Mouse (Mus musculus): ENCODE measurements around the gene Gm9821. TPM values are rescaled to one million over a fixed set of nuclear protein-coding genes. Genes with fewer than 3 reads are reported as not detected.

The Gm9821 gene
- total and polyA plus RNA-seq, 2 experiments from 2014 or later: 0.11 to 0.14 TPM

GRCm38 (mm10) chr2:91980830-91981229 lies 35.3 kb downstream of the Gm9821 start:
- H3K27ac ChIP-seq (ENCODE audit: low read depth, low read length): no peak overlapping the region
- no peak for TF ChIP-seq CTCF (IDR thresholded peaks at IDR 0.05)
- ATAC-seq (ENCODE audit: low FRiP score) (no peak), DNase-seq (ENCODE audit: low spot score) (no peak)
- no peak overlapping the region for H3K4me2 ChIP-seq (ENCODE audit: low read depth, low read length, poor library complexity, severe bottlenecking)
- H3K27me3 ChIP-seq (ENCODE audit: insufficient read depth, low read length): 0 out of 2 replicates have a peak, but pooled peaks cover 9% of the 10 kb centered on the region
- no peaks in the 10 kb centered on the region; the same call in 1 of the 2 replicates for H3K4me1 ChIP-seq (ENCODE audit: insufficient read depth, low read length)
- H3K9ac ChIP-seq (replicated peaks; ENCODE audit: low read length, poor library complexity, severe bottlenecking): no peak overlapping the region
- H3K36me3 ChIP-seq (ENCODE audit: insufficient read depth, low read length): no peaks in the 10 kb centered on the region
- H3K9me3 ChIP-seq (ENCODE audit: low read length): no peaks in the 10 kb centered on the region
- no peak overlapping the region for H3K4me3 ChIP-seq (ENCODE audit: low read depth, low read length)
- 52% methylated on average over 5 of the region's 5 CpGs for WGBS

GRCm38 (mm10) chr2:91984439-91984838 lies 38.9 kb downstream of the Gm9821 start:
- WGBS: 5% methylated on average over 8 of the region's 13 CpGs
- Histone ChIP-seq H3K27me3 (ENCODE audit: insufficient read depth, low read length) (0 out of 2 replicates have a peak, but pooled peaks cover 5% of the 10 kb centered on the region), H3K9ac (replicated peaks; ENCODE audit: low read length, poor library complexity, severe bottlenecking) (peak overlapping the region; percentile 8; the same call in 1 of the 2 replicates), H3K4me3 (ENCODE audit: low read depth, low read length) (0 out of 2 replicates have a peak overlapping the region, but pooled peaks have one; percentile 2), H3K36me3 (ENCODE audit: insufficient read depth, low read length) (no peaks in the 10 kb centered on the region), H3K4me1 (ENCODE audit: insufficient read depth, low read length) (no peaks in the 10 kb centered on the region), H3K27ac (ENCODE audit: low read depth, low read length) (no peak overlapping the region), H3K4me2 (ENCODE audit: low read depth, low read length, poor library complexity, severe bottlenecking) (peak overlapping the region; percentile 32), H3K9me3 (ENCODE audit: low read length) (no peaks in the 10 kb centered on the region)
- no peak for TF ChIP-seq CTCF (IDR thresholded peaks at IDR 0.05)
- DNase-seq (ENCODE audit: low spot score): peak; percentile 45
- ATAC-seq (ENCODE audit: low FRiP score): peak; percentile 29; the same call in 1 of the 2 replicates

- Histone ChIP-seq H3K4me1 (ENCODE audit: insufficient read depth, low read length) (no peaks in the 10 kb centered on the region), H3K9ac (replicated peaks; ENCODE audit: low read length, poor library complexity, severe bottlenecking) (no peak overlapping the region; the same call in 1 of the 2 replicates), H3K27ac (ENCODE audit: low read depth, low read length) (no peak overlapping the region), H3K4me2 (ENCODE audit: low read depth, low read length, poor library complexity, severe bottlenecking) (no peak overlapping the region), H3K27me3 (ENCODE audit: insufficient read depth, low read length) (0 out of 2 replicates have a peak, but pooled peaks cover 5% of the 10 kb centered on the region), H3K4me3 (ENCODE audit: low read depth, low read length) (no peak overlapping the region), H3K9me3 (ENCODE audit: low read length) (no peaks in the 10 kb centered on the region), H3K36me3 (ENCODE audit: insufficient read depth, low read length) (no peaks in the 10 kb centered on the region)
- no peak for TF ChIP-seq CTCF (IDR thresholded peaks at IDR 0.05)
- DNase-seq (ENCODE audit: low spot score): no peak
- no peak for ATAC-seq (ENCODE audit: low FRiP score)
- 48% methylated on average over 9 of the region's 9 CpGs for WGBS
Observed at GRCm38 (mm10) chr2:91984906-91985525, 39.5 kb downstream of the Gm9821 start.

- peak; percentile 51 for TF ChIP-seq CTCF (IDR thresholded peaks at IDR 0.05)
- Histone ChIP-seq H3K4me3 (ENCODE audit: low read depth, low read length) (no peak overlapping the region), H3K27me3 (ENCODE audit: insufficient read depth, low read length) (0 out of 2 replicates have a peak, but pooled peaks cover 5% of the 10 kb centered on the region), H3K4me1 (ENCODE audit: insufficient read depth, low read length) (no peaks in the 10 kb centered on the region), H3K9me3 (ENCODE audit: low read length) (no peaks in the 10 kb centered on the region), H3K27ac (ENCODE audit: low read depth, low read length) (no peak overlapping the region), H3K4me2 (ENCODE audit: low read depth, low read length, poor library complexity, severe bottlenecking) (no peak overlapping the region), H3K9ac (replicated peaks; ENCODE audit: low read length, poor library complexity, severe bottlenecking) (no peak overlapping the region), H3K36me3 (ENCODE audit: insufficient read depth, low read length) (no peaks in the 10 kb centered on the region)
- 13% methylated on average over 5 of the region's 5 CpGs for WGBS
- DNase-seq (ENCODE audit: low spot score) (peak; percentile 75), ATAC-seq (ENCODE audit: low FRiP score) (no peak)
Observed at GRCm38 (mm10) chr2:91986071-91986470, 40.6 kb downstream of the Gm9821 start.

- Histone ChIP-seq H3K36me3 (ENCODE audit: insufficient read depth, low read length) (no peaks in the 10 kb centered on the region), H3K4me3 (ENCODE audit: low read depth, low read length) (no peak overlapping the region), H3K27ac (ENCODE audit: low read depth, low read length) (no peak overlapping the region), H3K4me2 (ENCODE audit: low read depth, low read length, poor library complexity, severe bottlenecking) (no peak overlapping the region), H3K9ac (replicated peaks; ENCODE audit: low read length, poor library complexity, severe bottlenecking) (no peak overlapping the region), H3K4me1 (ENCODE audit: insufficient read depth, low read length) (no peaks in the 10 kb centered on the region), H3K9me3 (ENCODE audit: low read length) (no peaks in the 10 kb centered on the region), H3K27me3 (ENCODE audit: insufficient read depth, low read length) (0 out of 2 replicates have a peak, but pooled peaks cover 5% of the 10 kb centered on the region)
- 0% methylated on average over 3 of the region's 3 CpGs for WGBS
- ATAC-seq (ENCODE audit: low FRiP score) (no peak), DNase-seq (ENCODE audit: low spot score) (peak; percentile 85)
- peak; percentile 95 for TF ChIP-seq CTCF (IDR thresholded peaks at IDR 0.05)
Observed at GRCm38 (mm10) chr2:91987542-91987941, 42.0 kb downstream of the Gm9821 start.

GRCm38 (mm10) chr2:91989750-91990149 lies 44.2 kb downstream of the Gm9821 start:
- H3K36me3 ChIP-seq (ENCODE audit: insufficient read depth, low read length): no peaks in the 10 kb centered on the region
- peak; percentile 54 for TF ChIP-seq CTCF (IDR thresholded peaks at IDR 0.05)
- no peak overlapping the region for H3K9ac ChIP-seq (replicated peaks; ENCODE audit: low read length, poor library complexity, severe bottlenecking)
- 0 out of 2 replicates have a peak, but pooled peaks cover 5% of the 10 kb centered on the region for H3K27me3 ChIP-seq (ENCODE audit: insufficient read depth, low read length)
- ATAC-seq (ENCODE audit: low FRiP score) (no peak), DNase-seq (ENCODE audit: low spot score) (no peak)
- H3K4me1 ChIP-seq (ENCODE audit: insufficient read depth, low read length): no peaks in the 10 kb centered on the region
- H3K4me2 ChIP-seq (ENCODE audit: low read depth, low read length, poor library complexity, severe bottlenecking): no peak overlapping the region
- no peaks in the 10 kb centered on the region for H3K9me3 ChIP-seq (ENCODE audit: low read length)
- no peak overlapping the region for H3K4me3 ChIP-seq (ENCODE audit: low read depth, low read length)
- no peak overlapping the region for H3K27ac ChIP-seq (ENCODE audit: low read depth, low read length)

Measured in midbrain, postnatal 0 days (tissue).